Mouse (Mus musculus) kidney, embryonic 14.5 days (tissue): ENCODE results near the gene Ric8b. TPM values are rescaled to one million over a fixed set of nuclear protein-coding genes. Genes with fewer than 3 reads are reported as not detected.

Experiments used
- ATAC-seq: fragments of 200-750 bp; cut with Nextera tagmentation; 2 replicates; pipeline ENCODE4 v1.8.0; 2017; ENCODE audit warnings: moderate number of reproducible peaks, mild to moderate bottlenecking, moderate TSS enrichment, moderate library complexity; ENCODE audit not compliant: low FRiP score, low TSS enrichment
- H3K27ac ChIP-seq: fragments of 300-500 bp; sonication (generic); 2 replicates; pipeline ENCODE4 v1.5.1; 2014; ENCODE audit warnings: low read depth, mild to moderate bottlenecking, low read length, moderate library complexity, mixed read lengths
- H3K27me3 ChIP-seq: fragments of 300-500 bp; sonication (generic); 2 replicates; pipeline ENCODE4 v1.6.1; 2014; ENCODE audit warnings: mild to moderate bottlenecking, low read length; ENCODE audit not compliant: control insufficient read depth, insufficient read depth
- H3K36me3 ChIP-seq: fragments of 300-500 bp; sonication (generic); 2 replicates; pipeline ENCODE4 v1.6.1; 2014; ENCODE audit warnings: low read length, mixed read lengths; ENCODE audit not compliant: control insufficient read depth, insufficient read depth
- H3K4me1 ChIP-seq: fragments of 300-500 bp; sonication (generic); 2 replicates; pipeline ENCODE4 v1.6.1; 2014; ENCODE audit warnings: low read length, mixed read lengths; ENCODE audit not compliant: control insufficient read depth, insufficient read depth
- H3K4me2 ChIP-seq: fragments of 300-500 bp; sonication (generic); replicated peaks from 2 replicates; pipeline ENCODE4 v1.6.1; 2014; ENCODE audit warnings: low read depth, mild to moderate bottlenecking, low read length
- H3K4me3 ChIP-seq: fragments of 300-500 bp; sonication (generic); 2 replicates; pipeline ENCODE4 v1.5.1; 2014; ENCODE audit warnings: mild to moderate bottlenecking, low read length
- H3K9ac ChIP-seq: fragments of 300-500 bp; sonication (generic); 2 replicates; pipeline ENCODE4 v1.6.1; 2014; ENCODE audit warnings: low read depth, mild to moderate bottlenecking, low read length, moderate library complexity
- H3K9me3 ChIP-seq: fragments of 300-500 bp; sonication (generic); 2 replicates; pipeline ENCODE4 v1.6.1; 2016; ENCODE audit warnings: low read length; ENCODE audit not compliant: control insufficient read depth
- WGBS: fragments of 180-500 bp; shearing (Covaris S2); extraction: QIAGEN DNeasy Blood & Tissue Kit; methylation state at CpG from one replicate; pipeline ENCODE4 v1.1.7; 2014; 5-methylcytosine and 5-hydroxymethylcytosine counted together
- polyA plus RNA-seq: library from polyadenylated mRNA; unstranded; fragments of >200 nt; fragmentation: Nextera tagmentation; extraction: Ambion mirVana; gene quantifications from 2 replicates; pipeline ENCODE4 v1.2.1, GENCODE M21; 2014

Gene Ric8b
- 15.5 and 19.3 TPM in 2 replicates for polyA plus RNA-seq

DNA sequence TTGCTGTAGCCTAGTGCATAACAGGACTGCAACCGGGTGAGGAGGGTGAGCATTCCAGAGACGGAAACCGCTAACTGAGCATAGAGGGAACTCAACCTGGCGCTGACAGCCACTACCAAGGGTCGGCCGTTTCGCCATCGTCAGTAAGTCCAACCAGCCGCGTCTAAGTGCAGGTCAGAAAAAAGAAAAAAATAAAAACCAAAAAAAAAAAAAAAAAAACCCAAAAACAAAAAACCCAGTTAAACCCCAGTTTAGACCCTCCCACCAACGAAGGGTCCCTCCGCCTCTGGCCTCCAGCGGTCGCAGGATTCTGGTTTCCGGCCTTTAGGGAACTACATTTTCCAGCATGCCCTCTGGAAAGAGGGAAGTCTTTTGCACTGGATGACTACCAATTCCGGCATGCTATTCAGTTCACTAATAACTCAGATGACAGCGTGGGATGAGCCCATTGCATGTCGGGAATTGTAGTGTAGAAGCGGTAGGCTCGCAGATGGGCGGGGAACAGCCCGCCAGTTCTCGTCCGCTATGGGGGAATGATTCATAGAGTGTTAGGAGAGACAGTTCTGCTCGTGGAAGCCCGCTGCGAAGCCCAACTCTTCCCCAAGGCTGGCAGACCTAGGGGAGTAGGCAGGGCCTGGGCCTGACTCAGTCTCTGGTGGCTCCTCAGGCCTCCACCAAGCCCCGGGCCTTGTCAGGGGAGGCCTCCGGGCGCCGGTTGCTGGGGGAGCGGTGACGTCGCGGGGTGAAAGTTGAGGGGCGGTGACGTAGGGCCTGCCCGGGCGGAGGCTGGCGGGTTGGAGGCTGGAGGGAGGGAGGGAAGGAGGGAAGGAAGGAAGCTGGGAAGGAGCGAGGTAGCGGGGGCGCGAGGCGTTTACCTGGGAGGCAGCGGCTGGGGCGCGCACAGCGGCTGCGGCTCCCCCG lies at the start of gene Ric8b:
TSS of gene Ric8b (plus strand) at position 807 of the 921 bp plus-strand sequence.
- H3K27ac ChIP-seq, result peak within 1 kb of the TSS; percentile 87
- WGBS, result under 1% methylated on average over 42 of the region's 51 CpGs
- H3K36me3 ChIP-seq, result no peaks in the 10 kb centered on the region
- peak within 1 kb of the TSS; percentile 89 for H3K9ac ChIP-seq
- peaks cover 9% of the 10 kb centered on the region for H3K4me1 ChIP-seq
- H3K4me3 ChIP-seq, result peak within 1 kb of the TSS; percentile 89
- no peaks in the 10 kb centered on the region for H3K9me3 ChIP-seq
- H3K4me2 ChIP-seq, result peak within 1 kb of the TSS; percentile 74
- ATAC-seq, result peak; percentile 98
- no peaks in the 10 kb centered on the region for H3K27me3 ChIP-seq

DNA sequence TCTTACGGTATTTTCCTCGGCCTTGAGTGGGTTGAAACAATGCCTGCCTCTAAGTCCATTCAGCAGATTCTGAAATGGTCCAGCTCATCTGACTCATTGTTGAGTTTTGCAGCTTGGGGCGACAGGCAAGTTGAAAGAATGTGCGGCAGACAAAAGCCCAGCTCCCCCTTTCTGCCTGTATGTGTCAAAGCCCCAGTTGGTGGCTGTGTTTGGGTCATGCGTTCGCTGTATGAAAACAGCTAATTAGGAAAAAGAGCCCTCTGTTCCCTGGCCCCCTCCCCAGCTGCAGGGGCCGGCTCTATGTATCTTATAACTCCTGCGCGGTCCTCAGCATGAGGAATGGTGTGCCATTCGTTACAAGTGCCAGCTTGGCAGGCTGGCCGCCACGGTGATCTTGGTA lies 46.1 kb upstream of the Ric8b start:
- 76% methylated on average over 12 of the region's 12 CpGs for WGBS
- Histone ChIP-seq H3K4me3 (no peak overlapping the region), H3K27ac (no peak overlapping the region), H3K4me2 (no peak overlapping the region), H3K36me3 (no peaks in the 10 kb centered on the region), H3K9me3 (no peaks in the 10 kb centered on the region), H3K4me1 (no peaks in the 10 kb centered on the region), H3K27me3 (no peaks in the 10 kb centered on the region), H3K9ac (no peak overlapping the region)
- ATAC-seq, result no peak

DNA sequence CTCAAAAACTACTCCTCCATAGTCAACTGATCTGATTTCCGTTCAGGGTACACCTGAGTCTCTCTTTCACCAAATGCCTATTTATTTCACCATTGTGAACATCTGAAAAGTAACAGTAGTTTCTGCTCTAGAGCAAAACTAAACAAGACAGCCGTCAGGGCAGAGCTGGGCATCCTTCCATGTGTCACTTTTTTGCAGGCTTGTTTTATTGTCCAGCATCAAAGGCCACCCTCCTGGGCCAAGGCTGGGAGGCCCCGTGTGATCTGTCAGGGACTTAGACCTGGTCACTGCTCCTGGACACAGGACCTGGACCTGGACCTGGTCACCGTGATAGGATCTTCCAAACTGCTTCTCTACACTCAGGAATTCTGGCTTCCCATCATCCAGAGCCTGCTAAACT lies 45.5 kb upstream of the Ric8b start:
- no peaks in the 10 kb centered on the region for H3K27me3 ChIP-seq
- no peak overlapping the region for H3K27ac ChIP-seq
- H3K9ac ChIP-seq, result no peak overlapping the region
- H3K36me3 ChIP-seq, result no peaks in the 10 kb centered on the region
- no peaks in the 10 kb centered on the region for H3K9me3 ChIP-seq
- no peak for ATAC-seq
- WGBS, result 51% methylated on average over 4 of the region's 4 CpGs
- H3K4me1 ChIP-seq, result no peaks in the 10 kb centered on the region
- H3K4me2 ChIP-seq, result no peak overlapping the region
- no peak overlapping the region for H3K4me3 ChIP-seq

DNA sequence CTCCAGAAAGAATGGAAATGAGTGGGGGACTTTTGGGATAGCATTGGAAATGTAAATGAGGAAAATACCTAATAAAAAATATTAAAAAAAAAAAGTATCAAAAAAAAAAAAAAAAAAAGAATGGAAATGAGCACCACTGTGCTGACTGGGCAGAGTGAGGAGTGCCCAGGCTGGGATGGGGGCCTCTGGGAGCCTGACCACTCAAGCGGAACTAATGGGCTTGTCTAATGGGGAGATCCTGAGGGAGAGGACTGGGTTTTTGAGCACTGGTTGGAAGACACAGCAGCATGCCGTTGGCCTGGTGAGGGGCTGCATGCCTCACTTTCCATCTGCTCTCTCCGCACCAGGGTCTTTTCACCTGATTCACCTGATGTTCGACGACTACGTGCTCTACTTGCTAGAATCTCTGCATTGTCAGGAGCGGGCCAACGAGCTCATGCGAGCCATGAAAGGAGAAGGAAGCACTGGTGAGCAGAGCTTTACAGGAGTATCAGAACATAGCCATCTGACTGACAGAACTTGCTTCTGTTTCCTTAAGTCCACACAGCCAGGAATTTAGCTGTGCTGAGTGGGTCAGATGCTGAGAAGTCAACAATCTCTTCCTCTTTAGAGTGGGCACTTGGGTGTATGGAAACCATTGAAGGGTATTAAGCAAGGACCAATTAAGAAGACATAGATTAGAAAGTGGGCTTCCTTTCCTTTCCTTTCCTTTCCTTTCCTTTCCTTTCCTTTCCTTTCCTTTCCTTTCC lies 37.4 kb upstream of the Ric8b start:
- no peaks in the 10 kb centered on the region for H3K4me1 ChIP-seq
- no peak overlapping the region for H3K4me2 ChIP-seq
- no peak overlapping the region for H3K4me3 ChIP-seq
- H3K27ac ChIP-seq, result no peak overlapping the region
- no peaks in the 10 kb centered on the region for H3K27me3 ChIP-seq
- no peak overlapping the region for H3K9ac ChIP-seq
- 72% methylated on average over 9 of the region's 9 CpGs for WGBS
- ATAC-seq, result 0 out of 2 replicates have a peak, but pooled peaks have one; percentile 76
- H3K9me3 ChIP-seq, result no peaks in the 10 kb centered on the region
- no peaks in the 10 kb centered on the region for H3K36me3 ChIP-seq

DNA sequence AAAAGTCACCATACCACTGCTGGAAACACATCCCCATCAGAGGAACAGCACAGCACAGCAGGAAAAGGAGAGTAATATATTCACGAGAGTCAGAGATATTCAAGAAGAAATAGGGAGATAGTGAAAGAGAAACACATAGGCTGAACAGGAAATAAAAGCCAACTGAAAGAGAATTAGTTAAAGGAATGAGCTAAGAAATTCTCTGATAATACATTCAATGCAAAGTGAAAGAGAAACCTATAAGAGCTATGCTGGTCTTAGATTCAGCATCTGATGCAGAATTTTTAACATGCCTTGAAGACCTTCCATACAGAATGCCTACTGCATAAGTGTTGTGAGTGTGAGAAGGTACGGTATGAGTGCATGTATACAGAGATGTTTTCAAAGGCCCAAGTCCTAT lies 34.9 kb upstream of the Ric8b start:
- Histone ChIP-seq H3K27ac (no peak overlapping the region), H3K9me3 (no peaks in the 10 kb centered on the region), H3K9ac (no peak overlapping the region), H3K4me3 (no peak overlapping the region), H3K4me2 (no peak overlapping the region), H3K4me1 (peaks cover 6% of the 10 kb centered on the region), H3K27me3 (no peaks in the 10 kb centered on the region), H3K36me3 (no peaks in the 10 kb centered on the region)
- ATAC-seq, result no peak
- WGBS, result 90% methylated on average over 2 of the region's 2 CpGs

DNA sequence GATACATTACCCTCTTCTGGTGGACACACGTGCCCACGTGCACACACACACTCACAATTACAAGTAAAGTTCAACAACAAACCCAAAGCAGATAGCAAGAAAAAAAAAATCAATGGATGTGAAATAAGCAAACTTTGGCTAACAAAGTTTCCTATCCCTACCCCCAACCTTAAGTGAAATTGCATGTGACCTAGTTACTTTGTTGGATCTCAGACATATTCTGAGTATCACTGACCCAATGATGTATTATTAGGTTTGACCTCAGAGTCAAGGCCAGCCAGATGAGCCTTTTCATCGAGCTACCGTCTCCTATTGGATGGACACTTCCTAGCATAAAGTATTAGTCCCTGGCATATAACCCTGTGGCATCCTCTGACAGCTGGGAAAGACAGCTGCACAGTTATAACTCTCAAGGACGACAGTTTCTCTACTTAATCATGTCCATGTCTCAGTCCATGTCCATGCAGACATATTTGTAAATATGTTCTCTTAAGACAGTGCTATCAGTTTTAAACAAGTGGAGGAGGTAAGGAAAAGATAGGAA lies 32.0 kb upstream of the Ric8b start:
- H3K9ac ChIP-seq, result no peak overlapping the region

DNA sequence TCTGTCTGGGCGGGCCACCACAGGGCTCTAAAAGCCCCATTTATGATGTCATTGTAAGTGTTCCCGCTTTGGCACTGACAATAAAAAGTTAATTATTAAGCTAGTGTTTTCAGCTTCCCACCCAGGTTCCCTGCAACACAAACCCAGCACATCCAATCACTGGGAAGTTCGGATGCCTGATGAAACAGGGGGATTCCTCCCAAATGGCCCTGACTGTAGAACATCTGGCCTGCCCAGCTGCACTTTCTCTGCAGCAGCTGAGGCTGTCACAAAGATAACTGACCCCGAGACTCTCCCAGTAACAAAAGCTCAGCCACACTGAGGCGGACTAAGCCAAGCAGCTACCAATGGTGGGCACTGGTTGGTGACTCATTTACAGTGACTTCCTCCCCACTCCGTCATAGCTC lies 31.2 kb upstream of the Ric8b start:
- peaks cover 6% of the 10 kb centered on the region for H3K4me1 ChIP-seq
- peak overlapping the region; percentile 30; the same call in 1 of the 2 replicates for H3K27ac ChIP-seq
- no peaks in the 10 kb centered on the region for H3K36me3 ChIP-seq
- ATAC-seq, result peak; percentile 74
- no peaks in the 10 kb centered on the region for H3K27me3 ChIP-seq
- H3K4me2 ChIP-seq, result peak overlapping the region; percentile 33
- H3K9me3 ChIP-seq, result no peaks in the 10 kb centered on the region
- H3K9ac ChIP-seq, result 0 out of 2 replicates have a peak overlapping the region, but pooled peaks have one; percentile 23
- WGBS, result 7% methylated on average over 6 of the region's 6 CpGs
- peak overlapping the region; percentile 6; the same call in 1 of the 2 replicates for H3K4me3 ChIP-seq

More for the DNA sequence above, 32.0 kb upstream of the Ric8b start:
- Histone ChIP-seq H3K27ac (peak overlapping the region; percentile 15; the same call in 1 of the 2 replicates), H3K27me3 (no peaks in the 10 kb centered on the region), H3K36me3 (no peaks in the 10 kb centered on the region), H3K4me3 (no peak overlapping the region), H3K4me2 (no peak overlapping the region), H3K9me3 (no peaks in the 10 kb centered on the region), H3K4me1 (peaks cover 6% of the 10 kb centered on the region)
- ATAC-seq, result no peak
- WGBS, result 46% methylated on average over 5 of the region's 5 CpGs

DNA sequence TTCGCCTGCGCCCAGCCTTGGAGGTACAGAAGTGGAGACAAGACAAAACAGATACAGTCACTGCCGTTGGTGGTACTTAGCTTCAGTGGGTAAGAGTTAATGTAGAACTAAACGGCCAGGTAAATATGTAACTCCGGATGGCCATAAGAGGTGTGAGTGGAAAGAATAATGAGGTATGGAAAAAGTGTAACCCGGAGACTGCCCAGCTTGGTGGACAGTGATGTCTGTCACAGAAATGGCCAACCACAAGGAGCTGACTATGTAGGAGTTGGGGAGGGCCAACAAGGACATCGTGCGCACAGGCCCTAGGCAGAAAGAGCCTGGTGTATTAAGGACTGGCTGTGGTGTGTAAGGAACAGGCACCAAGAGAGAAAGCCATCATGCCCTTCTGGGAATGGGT lies 30.6 kb upstream of the Ric8b start:
- Histone ChIP-seq H3K9me3 (no peaks in the 10 kb centered on the region), H3K4me2 (peak overlapping the region; percentile 33; the same call in 1 of the 2 replicates), H3K4me3 (no peak overlapping the region), H3K27me3 (no peaks in the 10 kb centered on the region), H3K27ac (peak overlapping the region; percentile 30; the same call in 1 of the 2 replicates), H3K9ac (0 out of 2 replicates have a peak overlapping the region, but pooled peaks have one; percentile 23), H3K36me3 (no peaks in the 10 kb centered on the region), H3K4me1 (peaks cover 6% of the 10 kb centered on the region)
- ATAC-seq, result peak; percentile 59; the same call in 1 of the 2 replicates
- 72% methylated on average over 8 of the region's 8 CpGs for WGBS
